Mouse (Mus musculus) thymus, adult 2 months (tissue): Measurements from ENCODE around the gene Ifit1bl1. TPM values are rescaled to one million over a fixed set of nuclear protein-coding genes. Genes with fewer than 3 reads are reported as not detected.
"Not testable (repeated sequence)": the region's sequence is repeated elsewhere in the genome, so short reads cannot be mapped to it uniquely, and the experiment has no call there.

Experiments
- DNase-seq: peaks from one replicate; pipeline ENCODE4 v3.0.0; 2021
- H3K27ac ChIP-seq: fragments of 200-500 bp; 2 replicates; pipeline ENCODE4 v1.5.1; 2012; ENCODE audit warnings: low read length, control low read depth; ENCODE audit not compliant: control insufficient read depth, insufficient read depth
- H3K27me3 ChIP-seq: fragments of 200-500 bp; 2 replicates; pipeline ENCODE4 v1.6.1; 2012; ENCODE audit warnings: mild to moderate bottlenecking, low read length, moderate library complexity, mixed read lengths; ENCODE audit not compliant: control insufficient read depth, insufficient read depth
- H3K36me3 ChIP-seq: fragments of 200-500 bp; 2 replicates; pipeline ENCODE4 v1.6.1; 2012; ENCODE audit warnings: mild to moderate bottlenecking, low read length, moderate library complexity; ENCODE audit not compliant: control insufficient read depth, insufficient read depth
- H3K4me1 ChIP-seq: fragments of 200-500 bp; replicated peaks from 2 replicates; pipeline ENCODE4 v1.6.1; 2012; ENCODE audit warnings: low read length; ENCODE audit not compliant: control insufficient read depth, insufficient read depth
- H3K4me3 ChIP-seq: fragments of 200-500 bp; 2 replicates; pipeline ENCODE4 v1.5.1; 2012; ENCODE audit warnings: mild to moderate bottlenecking, low read length, control low read depth, moderate library complexity; ENCODE audit not compliant: control insufficient read depth, insufficient read depth
- CTCF ChIP-seq: fragments of 200-500 bp; IDR thresholded peaks from 2 replicates; pipeline ENCODE4 v1.5.1; 2012; ENCODE audit warnings: mild to moderate bottlenecking, control low read depth, low read length, moderate library complexity, borderline replicate concordance; ENCODE audit not compliant: control insufficient read depth, poor library complexity, insufficient read depth; ENCODE audit errors: extremely low read depth
- POLR2A ChIP-seq: fragments of 200-500 bp; IDR thresholded peaks from 2 replicates; pipeline ENCODE4 v1.6.1; 2012; ENCODE audit warnings: mild to moderate bottlenecking, low read length, control low read depth, moderate library complexity; ENCODE audit not compliant: control insufficient read depth, poor library complexity, insufficient read depth; ENCODE audit errors: extremely low read depth
- WGBS: fragments of 180-500 bp; shearing (Covaris S2); methylation state at CpG from one replicate; pipeline ENCODE4 v1.1.7; 2018; 5-methylcytosine and 5-hydroxymethylcytosine counted together
- polyA plus RNA-seq: library from polyadenylated mRNA; depleted of rRNA; stranded (reverse); fragments of >200 nt; gene quantifications from 2 replicates; pipeline ENCODE4 v1.2.3, GENCODE M21; 2012

Gene Ifit1bl1
- polyA plus RNA-seq, 1 experiment = 1.6 TPM

- Histone ChIP-seq H3K4me3 (no peak overlapping the region), H3K4me1 (no peaks in the 10 kb centered on the region), H3K27me3 (no peaks in the 10 kb centered on the region), H3K27ac (no peak overlapping the region), H3K36me3 (no peaks in the 10 kb centered on the region)
- no peak for DNase-seq
- TF ChIP-seq POLR2A (no peak), CTCF (no peak)
Measured at GRCm38 (mm10) chr19:34631487-34631886, 29.7 kb upstream of the Ifit1bl1 start.

DNA sequence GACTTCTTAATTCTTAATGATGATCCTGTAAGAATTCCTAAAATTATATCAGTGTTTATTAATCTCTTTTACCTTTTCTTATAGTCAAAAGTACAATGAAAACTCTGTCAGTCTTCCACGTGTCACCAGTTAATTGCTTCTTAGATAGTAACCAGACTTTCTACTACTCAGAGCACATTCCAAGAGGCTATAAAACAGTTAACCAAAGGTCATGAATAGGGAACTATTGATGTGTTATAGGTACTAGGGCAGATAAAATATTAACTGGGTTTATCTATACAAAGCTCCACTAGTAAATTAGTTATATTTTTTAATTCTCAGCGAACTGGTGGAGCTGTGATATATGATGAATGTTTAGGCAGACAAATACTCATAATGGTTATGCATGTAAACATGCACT is 25.7 kb upstream of the Ifit1bl1 start:
- no peaks in the 10 kb centered on the region for H3K36me3 ChIP-seq
- DNase-seq = no peak
- no peak overlapping the region for H3K27ac ChIP-seq
- no peak for TF ChIP-seq POLR2A
- TF ChIP-seq CTCF = no peak
- peaks cover 19% of the 10 kb centered on the region for H3K4me1 ChIP-seq
- H3K27me3 ChIP-seq = no peaks in the 10 kb centered on the region
- no peak overlapping the region for H3K4me3 ChIP-seq
- WGBS = 93% methylated on average over 2 of the region's 2 CpGs

GRCm38 (mm10) chr19:34624663-34625062 is 22.9 kb upstream of the Ifit1bl1 start:
- 54% methylated on average over 4 of the region's 4 CpGs for WGBS
- H3K27ac ChIP-seq = no peak overlapping the region
- H3K36me3 ChIP-seq = no peaks in the 10 kb centered on the region
- no peak for DNase-seq
- H3K4me1 ChIP-seq = peaks cover 20% of the 10 kb centered on the region
- no peaks in the 10 kb centered on the region for H3K27me3 ChIP-seq
- TF ChIP-seq CTCF (no peak), POLR2A (no peak)
- H3K4me3 ChIP-seq = no peak overlapping the region

DNA sequence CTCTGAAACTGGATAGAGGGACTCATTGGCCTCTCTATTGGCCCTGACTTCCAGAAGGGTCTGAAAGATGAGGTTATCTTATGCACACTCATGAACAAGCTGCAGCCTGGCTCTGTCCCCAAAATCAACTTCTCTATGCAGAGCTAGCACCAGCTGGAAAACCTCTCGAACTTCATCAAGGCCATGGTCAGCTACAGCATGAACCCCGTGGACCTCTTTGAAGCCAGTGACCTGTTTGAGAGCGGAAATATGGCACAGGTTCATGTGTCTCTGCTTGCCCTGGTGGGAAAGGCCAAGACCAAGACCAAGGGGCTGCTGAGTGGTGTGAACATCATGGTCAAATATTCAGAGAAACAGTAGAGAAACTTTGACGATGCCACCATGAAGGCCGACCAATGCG is 22.0 kb upstream of the Ifit1bl1 start:
- H3K4me3 ChIP-seq = no peak overlapping the region
- TF ChIP-seq POLR2A (no peak), CTCF (no peak)
- WGBS = 98% methylated on average over 6 of the region's 6 CpGs
- peak overlapping the region; percentile 58 for H3K27ac ChIP-seq
- no peaks in the 10 kb centered on the region for H3K27me3 ChIP-seq
- H3K36me3 ChIP-seq = no peaks in the 10 kb centered on the region
- peaks cover 20% of the 10 kb centered on the region for H3K4me1 ChIP-seq
- no peak for DNase-seq

- H3K36me3 ChIP-seq = no peaks in the 10 kb centered on the region
- no peak for DNase-seq
- no peaks in the 10 kb centered on the region for H3K27me3 ChIP-seq
- no peak for TF ChIP-seq POLR2A
- TF ChIP-seq CTCF = no peak
- no peak overlapping the region for H3K27ac ChIP-seq
- H3K4me3 ChIP-seq = no peak overlapping the region
- peaks cover 20% of the 10 kb centered on the region for H3K4me1 ChIP-seq
- WGBS = 94% methylated on average over 5 of the region's 5 CpGs
Measured at GRCm38 (mm10) chr19:34620871-34621270, 19.1 kb upstream of the Ifit1bl1 start.

DNA sequence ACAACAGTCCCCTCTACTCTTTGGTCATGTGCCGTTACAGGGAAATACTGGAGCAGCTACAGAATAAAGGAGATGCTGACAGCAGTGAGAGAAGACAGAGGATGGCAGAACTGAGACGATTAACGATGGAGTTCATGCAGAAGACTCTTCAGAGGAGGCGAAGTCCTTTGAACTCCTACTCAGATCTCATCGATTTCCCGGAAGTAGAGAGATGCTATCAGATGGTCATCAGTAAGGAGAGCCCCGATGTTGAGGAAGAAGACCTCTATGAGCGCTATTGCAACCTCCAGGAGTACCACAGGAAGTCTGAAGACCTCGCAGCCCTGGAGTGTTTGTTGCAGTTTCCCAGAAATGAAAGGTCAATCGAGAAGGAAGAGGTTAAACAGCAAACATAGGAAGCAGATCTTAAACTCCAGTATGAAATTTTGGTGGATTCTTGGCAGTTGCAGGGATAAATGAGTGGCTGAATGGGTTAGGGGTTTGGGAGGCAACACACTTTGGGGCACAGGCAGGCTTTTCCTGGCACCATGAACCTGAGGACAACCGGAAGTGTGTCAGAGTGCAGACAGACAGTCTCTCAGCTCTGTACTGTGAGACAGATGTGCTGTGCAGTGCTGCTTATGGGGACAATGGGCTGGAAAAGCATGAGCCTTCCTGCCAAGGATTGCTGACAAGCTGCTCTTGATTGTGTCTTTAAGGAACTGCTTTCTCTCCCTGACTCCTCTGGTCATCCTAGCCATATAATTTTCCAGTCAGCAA is 10.7 kb upstream of the Ifit1bl1 start:
- not testable (repeated sequence) for H3K4me3 ChIP-seq, H3K4me1 ChIP-seq, DNase-seq, H3K27me3 ChIP-seq, H3K27ac ChIP-seq, H3K36me3 ChIP-seq
- 79% methylated on average over 6 of the region's 11 CpGs for WGBS

GRCm38 (mm10) chr19:34610118-34610517 is 8.4 kb upstream of the Ifit1bl1 start:
- H3K4me1 ChIP-seq, H3K27me3 ChIP-seq, H3K4me3 ChIP-seq, H3K27ac ChIP-seq, H3K36me3 ChIP-seq, DNase-seq: not testable (repeated sequence)
- WGBS = 84% methylated on average over 3 of the region's 3 CpGs

DNA sequence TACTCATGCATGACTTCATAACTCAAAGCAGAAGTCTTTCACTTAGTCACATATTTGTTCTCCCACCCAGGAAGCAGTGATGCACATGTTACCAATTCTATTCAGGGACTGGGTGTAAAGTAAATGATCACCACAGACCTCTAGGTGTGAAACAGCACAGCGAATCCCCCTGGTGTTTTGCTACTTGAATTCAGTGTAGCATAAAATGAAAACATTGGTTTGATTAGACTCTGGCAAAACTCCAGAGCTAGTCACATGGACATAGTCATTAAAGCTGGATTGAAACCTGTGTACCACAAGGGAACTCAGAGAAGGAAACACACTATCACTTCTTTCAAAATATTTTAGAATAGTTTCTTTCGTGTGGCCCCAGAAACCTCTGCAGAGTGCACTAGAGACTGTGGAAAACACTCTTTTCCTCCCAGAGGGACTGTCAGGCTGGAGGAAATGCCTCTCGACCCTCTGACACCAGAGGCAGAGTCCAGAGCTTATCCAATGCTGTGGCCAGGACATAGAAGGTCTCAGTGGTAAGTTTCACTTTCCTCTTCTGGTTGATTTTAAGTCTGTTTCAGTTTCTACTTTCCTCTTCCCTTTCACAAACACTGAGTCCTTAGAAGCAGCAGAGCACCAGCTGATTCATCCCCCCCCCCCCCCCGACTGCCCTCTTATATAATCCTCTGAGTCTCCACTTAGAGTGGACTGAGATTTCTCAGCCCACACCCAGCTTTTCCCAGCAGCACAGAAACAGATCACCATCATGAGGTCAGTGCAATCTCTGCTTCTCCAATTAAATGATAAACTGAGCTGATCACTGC is 5.7 kb upstream of the Ifit1bl1 start, which contains the start of gene Ifit3b:
TSS of gene Ifit3b (plus strand) at position 734 of the 815 bp plus-strand sequence.
- H3K36me3 ChIP-seq, H3K4me1 ChIP-seq, DNase-seq, H3K27me3 ChIP-seq, H3K4me3 ChIP-seq: not testable (repeated sequence)
- H3K27ac ChIP-seq = peak within 1 kb of the TSS; percentile 81
- WGBS = 27% methylated on average over 4 of the region's 4 CpGs
